Mouse (Mus musculus) myocyte (in vitro differentiated cells): Measurements from ENCODE around the gene Ndufa5.

Experiments
- CEBPB ChIP-seq: IDR thresholded peaks from 2 replicates; pipeline ENCODE4 v1.6.1; 2011; ENCODE audit warnings: mild to moderate bottlenecking, moderate library complexity; ENCODE audit not compliant: poor library complexity, insufficient read depth, severe bottlenecking
- E2F4 ChIP-seq: IDR thresholded peaks from one replicate; pipeline ENCODE4 v1.6.1; 2011; ENCODE audit warnings: mild to moderate bottlenecking, control low read depth, moderate library complexity; ENCODE audit not compliant: insufficient read depth
- MAX ChIP-seq: IDR thresholded peaks from one replicate; pipeline ENCODE4 v1.6.1; 2011; ENCODE audit warnings: low read depth, mild to moderate bottlenecking, control low read depth
- MYOD1 ChIP-seq, 3 experiments: IDR thresholded peaks; one replicate each; pipeline ENCODE4 v1.6.1; 2011; ENCODE audit warnings: control low read depth in 2 of 3, low read depth in 2 of 3, mild to moderate bottlenecking in 2 of 3, moderate library complexity in 1 of 3; ENCODE audit not compliant: insufficient read length in 2 of 3, control insufficient read depth in 1 of 3
- MYOG ChIP-seq, 3 experiments: IDR thresholded peaks; one replicate each; pipeline ENCODE4 v1.6.1; 2011; ENCODE audit warnings: control low read depth in 2 of 3, low read depth in 2 of 3, mild to moderate bottlenecking in 2 of 3; ENCODE audit not compliant: insufficient read length in 2 of 3, control insufficient read depth in 1 of 3, insufficient read depth in 1 of 3
- POLR2A ChIP-seq: IDR thresholded peaks from one replicate; pipeline ENCODE4 v1.6.1; 2011; ENCODE audit warnings: low read depth, mild to moderate bottlenecking, control low read depth, moderate library complexity; ENCODE audit not compliant: insufficient read length
- POLR2AphosphoS2 ChIP-seq: IDR thresholded peaks from one replicate; pipeline ENCODE4 v1.6.1; 2011; ENCODE audit warnings: low read depth, control low read depth; ENCODE audit not compliant: insufficient read length
- SRF ChIP-seq: IDR thresholded peaks from one replicate; pipeline ENCODE4 v1.6.1; 2011; ENCODE audit warnings: low read depth; ENCODE audit not compliant: control insufficient read depth, insufficient read length
- TCF12 ChIP-seq: IDR thresholded peaks from one replicate; pipeline ENCODE4 v1.6.1; 2011; ENCODE audit warnings: mild to moderate bottlenecking, control low read depth; ENCODE audit not compliant: poor library complexity, insufficient read depth, severe bottlenecking
- USF1 ChIP-seq: IDR thresholded peaks from one replicate; pipeline ENCODE4 v1.6.1; 2011; ENCODE audit warnings: low read depth, mild to moderate bottlenecking, control low read depth, moderate library complexity

- TF ChIP-seq POLR2A (no peak), SRF (no peak), MAX (no peak), USF1 (no peak), E2F4 (no peak), MYOG (IDR thresholded peaks at IDR 0.05; ENCODE audit: control insufficient read depth in 1 of 3, insufficient read depth in 1 of 3, insufficient read length in 2 of 3, low read depth in 2 of 3) (no peak), TCF12 (no peak), POLR2AphosphoS2 (no peak), MYOD1 (IDR thresholded peaks at IDR 0.05; ENCODE audit: control insufficient read depth in 1 of 3, insufficient read length in 2 of 3, low read depth in 2 of 3) (no peak), CEBPB (no peak)
Observed at GRCm38 (mm10) chr6:24549801-24550200, 22.0 kb upstream of the Ndufa5 start.
